Mouse (Mus musculus): Measurements from ENCODE around the gene Cxcl14. TPM values are rescaled to one million over a fixed set of nuclear protein-coding genes. Genes with fewer than 3 reads are reported as not detected.

The Cxcl14 gene
- polyA plus RNA-seq, 1 experiment = 1.5 TPM

DNA sequence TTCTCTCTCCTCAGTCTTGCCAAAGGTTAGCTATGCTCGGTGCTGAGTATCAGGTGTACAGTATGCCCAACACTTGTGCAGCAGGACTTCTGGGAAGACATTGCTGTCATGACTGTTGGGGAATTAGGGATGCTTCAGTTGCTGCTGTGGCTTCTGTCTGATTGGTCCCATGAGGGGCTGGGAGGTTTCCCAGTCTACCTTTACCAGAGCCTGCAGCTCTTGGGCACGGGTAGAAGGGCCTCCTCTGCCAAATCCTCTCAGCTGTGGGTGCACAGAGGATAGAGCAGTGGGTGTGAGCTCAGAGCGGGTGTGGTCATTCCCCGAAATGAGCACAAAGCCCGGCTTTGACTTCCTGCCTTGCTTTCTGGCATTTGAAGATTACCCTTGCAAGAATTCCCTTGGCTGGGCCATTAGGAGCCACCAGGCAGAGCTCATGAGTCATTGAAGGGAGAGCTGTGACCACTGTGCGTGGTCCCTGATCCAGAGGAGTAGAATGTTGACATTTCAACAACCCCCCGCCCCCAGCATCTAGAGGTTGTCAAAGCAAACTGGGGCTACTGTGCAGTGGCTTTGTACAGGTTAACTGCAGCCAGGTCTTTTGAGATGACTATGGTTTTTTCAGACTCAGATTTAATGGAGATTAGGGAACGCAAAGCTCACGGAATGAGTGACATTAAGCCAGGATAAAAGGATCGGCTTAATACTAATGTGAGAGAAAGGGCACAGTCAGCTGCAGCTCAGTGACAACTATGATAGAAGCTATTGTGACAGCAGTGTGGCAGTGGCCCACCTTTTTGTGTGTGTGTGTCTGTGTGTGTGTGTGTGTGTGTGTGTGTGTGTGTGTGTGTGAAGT is 34.5 kb upstream of the Cxcl14 start:
- TF ChIP-seq CTCF (IDR thresholded peaks at IDR 0.05; ENCODE audit: low read depth, low read length) = no peak
- TF ChIP-seq POLR2A (IDR thresholded peaks at IDR 0.05; ENCODE audit: borderline replicate concordance, low read depth, low read length) = no peak
- H3K4me3 ChIP-seq (ENCODE audit: insufficient read depth, low read length) = no peak overlapping the region
- no peak overlapping the region for H3K27ac ChIP-seq (ENCODE audit: insufficient read depth, low read depth, low read length)
- peaks cover 13% of the 10 kb centered on the region for H3K4me1 ChIP-seq (ENCODE audit: control insufficient read depth, insufficient read depth, low read length)

DNA sequence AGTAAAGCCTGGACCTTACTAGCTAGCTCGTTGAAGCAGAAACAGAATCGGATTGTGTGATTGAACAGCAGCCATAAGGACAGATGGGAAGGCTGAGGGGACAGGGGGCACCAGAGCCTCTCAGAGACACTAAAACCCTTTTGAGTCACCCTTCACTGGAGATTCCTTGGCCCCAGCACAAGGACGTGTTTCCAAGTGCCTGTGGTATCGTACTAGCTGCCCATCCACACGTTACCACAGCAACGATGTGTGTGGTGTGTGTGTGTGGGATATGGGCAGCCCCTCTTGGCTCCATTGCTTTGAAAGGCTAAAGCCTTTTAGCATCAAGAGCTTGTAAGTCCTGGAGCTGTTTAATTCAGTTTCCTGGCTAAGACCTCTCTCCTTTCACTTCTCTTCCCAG is 33.4 kb upstream of the Cxcl14 start:
- H3K27ac ChIP-seq (ENCODE audit: insufficient read depth, low read depth, low read length) = no peak overlapping the region
- peaks cover 7% of the 10 kb centered on the region for H3K4me1 ChIP-seq (ENCODE audit: control insufficient read depth, insufficient read depth, low read length)
- H3K4me3 ChIP-seq (ENCODE audit: insufficient read depth, low read length) = no peak overlapping the region
- no peak for TF ChIP-seq POLR2A (IDR thresholded peaks at IDR 0.05; ENCODE audit: borderline replicate concordance, low read depth, low read length)
- no peak for TF ChIP-seq CTCF (IDR thresholded peaks at IDR 0.05; ENCODE audit: low read depth, low read length)

DNA sequence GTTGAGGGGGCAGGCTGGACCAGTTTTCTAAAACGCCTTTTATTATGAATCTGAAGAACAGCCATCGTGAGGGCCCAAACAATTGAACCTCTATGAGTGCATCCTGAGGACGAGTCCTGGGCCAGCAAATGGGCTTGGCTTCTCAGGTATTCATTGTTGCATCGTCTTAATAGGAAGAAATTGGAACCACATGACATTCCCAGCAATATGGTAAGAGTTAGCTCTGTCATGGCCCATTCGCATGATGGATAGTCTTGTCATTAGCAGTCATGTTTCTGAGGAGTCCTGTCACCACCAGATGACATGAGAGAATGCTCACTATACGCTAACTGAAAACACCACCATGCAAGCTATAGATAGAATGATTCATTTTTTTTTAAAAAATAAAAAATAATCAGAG is 32.8 kb upstream of the Cxcl14 start:
- peaks cover 3% of the 10 kb centered on the region; the same call in 1 of the 2 replicates for H3K4me1 ChIP-seq (ENCODE audit: control insufficient read depth, insufficient read depth, low read length)
- TF ChIP-seq CTCF (IDR thresholded peaks at IDR 0.05; ENCODE audit: low read depth, low read length) (no peak), POLR2A (IDR thresholded peaks at IDR 0.05; ENCODE audit: borderline replicate concordance, low read depth, low read length) (no peak)
- no peak overlapping the region for H3K4me3 ChIP-seq (ENCODE audit: insufficient read depth, low read length)
- H3K27ac ChIP-seq (ENCODE audit: insufficient read depth, low read depth, low read length) = no peak overlapping the region

DNA sequence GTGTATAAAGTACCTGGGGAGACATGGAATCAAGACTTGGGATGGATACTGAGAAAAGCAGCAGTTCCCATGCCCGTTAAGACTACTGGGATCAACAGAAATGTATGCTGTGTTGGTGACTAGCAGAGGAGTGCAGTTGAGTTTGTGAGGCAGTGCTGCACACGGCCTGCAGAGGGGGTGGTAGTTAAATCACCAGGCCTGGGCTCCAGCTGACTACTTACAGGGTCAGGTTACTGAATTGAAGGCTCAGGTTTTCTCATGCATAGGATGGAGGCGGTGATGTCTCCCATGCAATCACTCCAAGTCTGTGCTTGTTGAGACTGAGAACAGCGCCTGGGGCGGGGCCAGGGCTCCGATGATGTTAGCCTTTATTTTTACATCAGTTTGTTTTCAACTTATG is 31.4 kb upstream of the Cxcl14 start:
- H3K27ac ChIP-seq (ENCODE audit: insufficient read depth, low read depth, low read length) = no peak overlapping the region
- H3K4me3 ChIP-seq (ENCODE audit: insufficient read depth, low read length) = no peak overlapping the region
- H3K4me1 ChIP-seq (ENCODE audit: control insufficient read depth, insufficient read depth, low read length) = no peaks in the 10 kb centered on the region
- TF ChIP-seq POLR2A (IDR thresholded peaks at IDR 0.05; ENCODE audit: borderline replicate concordance, low read depth, low read length) (no peak), CTCF (IDR thresholded peaks at IDR 0.05; ENCODE audit: low read depth, low read length) (peak; percentile 33; the same call in 1 of the 2 replicates)

DNA sequence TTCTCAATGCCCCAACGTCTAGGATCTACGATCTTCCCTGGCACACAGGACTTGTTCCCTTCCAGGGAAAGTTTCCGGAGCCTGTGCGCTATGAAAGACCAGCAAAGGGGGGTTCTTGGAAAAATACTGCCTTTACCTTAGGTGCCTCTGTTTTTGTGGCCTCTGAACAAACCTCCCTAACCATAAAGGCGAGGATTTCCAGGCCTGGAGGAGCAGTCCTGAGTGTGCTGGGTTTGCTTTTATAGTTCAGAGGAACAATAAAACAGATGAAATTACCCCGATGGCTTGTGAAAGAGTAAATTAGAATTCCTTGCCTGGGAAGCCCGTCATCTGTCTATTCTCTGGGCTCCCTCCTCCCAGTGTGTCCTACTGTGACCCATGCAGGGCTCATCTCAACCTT is 25.3 kb upstream of the Cxcl14 start:
- H3K27ac ChIP-seq (ENCODE audit: insufficient read depth, low read depth, low read length) = no peak overlapping the region
- no peaks in the 10 kb centered on the region for H3K4me1 ChIP-seq (ENCODE audit: control insufficient read depth, insufficient read depth, low read length)
- TF ChIP-seq CTCF (IDR thresholded peaks at IDR 0.05; ENCODE audit: low read depth, low read length) (no peak), POLR2A (IDR thresholded peaks at IDR 0.05; ENCODE audit: borderline replicate concordance, low read depth, low read length) (no peak)
- H3K4me3 ChIP-seq (ENCODE audit: insufficient read depth, low read length) = no peak overlapping the region

DNA sequence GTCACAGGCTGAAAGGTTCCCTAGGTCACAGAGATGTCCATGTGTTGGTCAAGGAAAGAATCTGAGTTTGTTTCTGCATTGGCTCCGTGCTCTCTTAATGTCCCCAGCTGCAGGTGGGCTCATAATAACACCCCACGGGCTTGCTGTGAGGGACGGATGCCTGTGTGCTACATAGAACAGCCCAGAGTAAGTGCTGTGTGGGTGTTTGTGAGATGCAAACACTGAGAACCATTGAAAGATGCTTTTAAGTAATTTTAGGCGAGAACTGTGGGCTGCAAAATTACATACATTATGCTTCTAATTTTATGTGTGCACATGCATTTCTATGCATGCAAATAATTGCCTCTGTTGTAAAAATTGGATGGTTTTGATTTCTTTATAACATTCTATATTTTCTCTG is 20.6 kb upstream of the Cxcl14 start:
- Histone ChIP-seq H3K4me1 (ENCODE audit: control insufficient read depth, insufficient read depth, low read length) (no peaks in the 10 kb centered on the region), H3K27ac (ENCODE audit: insufficient read depth, low read depth, low read length) (no peak overlapping the region), H3K4me3 (ENCODE audit: insufficient read depth, low read length) (no peak overlapping the region)
- no peak for TF ChIP-seq CTCF (IDR thresholded peaks at IDR 0.05; ENCODE audit: low read depth, low read length)
- TF ChIP-seq POLR2A (IDR thresholded peaks at IDR 0.05; ENCODE audit: borderline replicate concordance, low read depth, low read length) = no peak

DNA sequence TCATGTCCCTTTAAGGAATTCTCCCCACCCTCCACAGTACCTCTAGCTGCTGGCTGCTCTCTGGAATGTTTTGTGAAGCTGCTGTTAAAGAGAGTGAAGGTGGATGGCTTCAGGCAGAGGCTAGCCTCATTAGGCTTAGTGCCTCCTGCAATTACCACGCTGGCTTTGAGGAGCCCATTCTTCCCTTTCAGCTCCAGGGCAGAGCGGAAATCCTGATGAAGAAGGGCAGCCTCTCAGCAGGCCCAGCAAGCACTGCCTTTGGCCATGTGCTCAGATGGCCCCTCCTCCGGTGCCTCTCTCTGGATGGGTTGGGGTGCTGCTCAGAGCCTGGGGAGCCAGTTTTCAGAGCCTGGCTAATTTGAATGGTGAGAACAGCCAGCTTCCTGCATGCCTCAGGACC is 18.9 kb upstream of the Cxcl14 start:
- no peak overlapping the region for H3K4me3 ChIP-seq (ENCODE audit: insufficient read depth, low read length)
- TF ChIP-seq POLR2A (IDR thresholded peaks at IDR 0.05; ENCODE audit: borderline replicate concordance, low read depth, low read length) (no peak), CTCF (IDR thresholded peaks at IDR 0.05; ENCODE audit: low read depth, low read length) (no peak)
- H3K27ac ChIP-seq (ENCODE audit: insufficient read depth, low read depth, low read length) = no peak overlapping the region
- H3K4me1 ChIP-seq (ENCODE audit: control insufficient read depth, insufficient read depth, low read length) = no peaks in the 10 kb centered on the region

DNA sequence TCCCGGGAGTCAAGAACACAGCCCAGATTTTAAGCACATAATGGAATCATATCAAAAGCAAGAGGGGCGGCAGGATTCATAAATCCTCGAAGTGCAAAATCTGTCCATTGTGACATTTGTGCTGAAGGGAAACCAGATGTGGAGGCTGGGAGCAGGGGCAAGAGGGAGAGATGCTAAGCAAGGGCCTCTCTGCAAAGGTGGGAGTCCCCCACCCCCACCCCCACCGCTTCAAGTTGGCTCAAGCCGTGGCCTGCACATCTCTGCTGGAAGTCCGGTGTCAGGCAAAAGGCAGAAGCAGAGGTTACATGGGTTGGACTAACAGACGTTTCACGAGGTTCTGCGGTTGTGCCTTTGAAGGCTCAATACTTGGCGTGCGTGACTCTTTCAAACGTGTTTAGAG is 8.7 kb upstream of the Cxcl14 start:
- H3K27ac ChIP-seq (ENCODE audit: insufficient read depth, low read depth, low read length) = no peak overlapping the region
- TF ChIP-seq POLR2A (IDR thresholded peaks at IDR 0.05; ENCODE audit: borderline replicate concordance, low read depth, low read length) (no peak), CTCF (IDR thresholded peaks at IDR 0.05; ENCODE audit: low read depth, low read length) (no peak)
- H3K4me3 ChIP-seq (ENCODE audit: insufficient read depth, low read length) = no peak overlapping the region
- no peaks in the 10 kb centered on the region for H3K4me1 ChIP-seq (ENCODE audit: control insufficient read depth, insufficient read depth, low read length)

DNA sequence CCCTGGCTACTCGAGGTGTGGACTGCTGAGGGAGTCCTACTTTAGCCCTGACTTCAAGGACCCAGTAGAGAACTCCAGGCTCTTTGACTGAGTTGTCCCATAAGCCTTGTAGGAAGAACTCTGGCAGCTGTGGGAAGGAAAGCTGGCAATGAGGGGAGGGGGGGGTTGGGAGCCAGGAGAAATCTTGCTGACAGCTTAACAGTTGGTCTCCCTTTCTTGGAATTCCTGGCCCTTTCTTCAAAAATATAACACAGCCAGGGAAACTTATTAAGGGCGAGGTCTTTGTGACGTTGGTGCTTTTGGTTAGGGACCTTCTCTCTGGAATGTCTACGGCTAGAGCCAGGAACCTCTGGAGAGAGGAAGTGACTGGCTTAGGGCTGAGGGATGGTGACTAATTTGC is 8.1 kb upstream of the Cxcl14 start:
- H3K4me3 ChIP-seq (ENCODE audit: insufficient read depth, low read length) = no peak overlapping the region
- no peaks in the 10 kb centered on the region for H3K4me1 ChIP-seq (ENCODE audit: control insufficient read depth, insufficient read depth, low read length)
- TF ChIP-seq POLR2A (IDR thresholded peaks at IDR 0.05; ENCODE audit: borderline replicate concordance, low read depth, low read length) = no peak
- TF ChIP-seq CTCF (IDR thresholded peaks at IDR 0.05; ENCODE audit: low read depth, low read length) = no peak
- H3K27ac ChIP-seq (ENCODE audit: insufficient read depth, low read depth, low read length) = no peak overlapping the region

DNA sequence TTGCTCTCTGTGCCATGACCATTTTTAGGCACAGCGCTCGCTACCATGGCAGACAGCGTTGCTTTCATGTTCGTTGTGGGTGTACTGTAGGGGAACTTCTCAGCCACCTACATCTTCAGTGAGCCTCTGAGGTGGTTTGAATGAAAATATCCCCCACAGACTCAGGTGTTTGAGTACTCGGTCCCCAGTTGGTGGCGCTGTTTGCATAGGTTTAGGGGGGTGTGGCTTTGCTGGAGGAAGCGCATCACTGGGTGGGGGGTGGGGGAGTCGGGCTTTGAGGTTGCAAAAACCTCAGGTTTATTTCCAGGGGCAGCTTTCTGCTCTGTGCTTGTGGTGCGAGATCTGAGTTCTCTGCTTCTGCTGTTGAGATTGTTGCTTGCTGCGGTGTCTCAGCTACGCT is 3.0 kb upstream of the Cxcl14 start:
- H3K4me1 ChIP-seq (ENCODE audit: control insufficient read depth, insufficient read depth, low read length) = no peaks in the 10 kb centered on the region
- no peak for TF ChIP-seq CTCF (IDR thresholded peaks at IDR 0.05; ENCODE audit: low read depth, low read length)
- no peak for TF ChIP-seq POLR2A (IDR thresholded peaks at IDR 0.05; ENCODE audit: borderline replicate concordance, low read depth, low read length)
- no peak overlapping the region for H3K27ac ChIP-seq (ENCODE audit: insufficient read depth, low read depth, low read length)
- H3K4me3 ChIP-seq (ENCODE audit: insufficient read depth, low read length) = no peak overlapping the region
